Mouse (Mus musculus) liver, adult 2 months (tissue): ENCODE results near the gene Cstf3.

Experiments used
- CTCF ChIP-seq: fragments of 200-500 bp; IDR thresholded peaks from 2 replicates; pipeline ENCODE4 v1.5.1; 2011; ENCODE audit warnings: low read depth, low read length, control low read depth
- POLR2A ChIP-seq: fragments of 200-500 bp; IDR thresholded peaks from 2 replicates; pipeline ENCODE4 v1.6.1; 2011; ENCODE audit warnings: low read length, control low read depth; ENCODE audit not compliant: insufficient read depth; ENCODE audit errors: extremely low read depth

DNA sequence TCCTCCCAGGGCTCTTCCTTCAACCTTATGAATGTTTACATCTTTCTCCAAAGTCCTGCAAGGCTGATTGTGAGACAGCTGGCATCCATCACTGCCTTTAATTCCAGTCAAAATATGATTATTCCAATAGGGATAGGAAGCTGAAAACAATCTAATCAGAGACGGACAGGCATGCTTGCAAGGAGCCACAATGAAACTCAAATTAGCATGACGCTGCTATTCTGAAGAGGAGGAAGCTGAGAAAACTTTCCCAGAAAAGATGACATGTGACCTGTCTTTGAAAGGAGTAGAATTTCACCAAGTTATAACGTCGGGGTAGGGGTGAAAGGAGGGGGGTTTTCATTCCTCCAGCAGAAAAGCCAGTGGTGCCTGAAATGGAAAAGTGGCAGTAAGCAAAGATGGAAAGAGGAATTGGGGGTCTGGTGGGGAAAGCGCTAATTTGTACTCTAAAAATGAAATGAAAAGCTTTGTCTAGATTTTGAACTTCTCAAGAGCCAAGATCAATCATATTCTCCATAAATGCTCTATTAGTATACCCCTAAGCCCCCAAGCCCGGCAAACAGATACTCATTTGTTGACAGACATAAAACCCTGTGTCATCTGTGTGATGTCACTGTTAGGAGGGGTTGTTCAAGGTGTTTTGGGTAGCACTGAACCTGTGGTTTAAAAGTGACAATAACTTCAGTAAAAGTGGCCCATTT is 120.5 kb downstream of the Cstf3 start:
- TF ChIP-seq CTCF (no peak), POLR2A (no peak)
